Mouse (Mus musculus) hindbrain, postnatal 0 days (tissue): ENCODE measurements around the gene Ccl26. TPM values are rescaled to one million over a fixed set of nuclear protein-coding genes. Genes with fewer than 3 reads are reported as not detected.

Experiments used
- ATAC-seq: fragments of 200-750 bp; cut with Nextera tagmentation; 2 replicates; pipeline ENCODE4 v1.8.0; 2017; ENCODE audit warnings: mild to moderate bottlenecking, moderate TSS enrichment, moderate library complexity
- DNase-seq: peaks from one replicate; pipeline ENCODE4 v3.0.0-alpha.2; 2015; ENCODE audit warnings: low spot score
- H3K27ac ChIP-seq: fragments of 300-500 bp; sonication (generic); 2 replicates; pipeline ENCODE4 v1.5.1; 2014; ENCODE audit warnings: mild to moderate bottlenecking
- H3K27me3 ChIP-seq: fragments of 300-500 bp; sonication (generic); 2 replicates; pipeline ENCODE4 v1.6.1; 2014; ENCODE audit warnings: low read length, mixed read lengths; ENCODE audit not compliant: insufficient read depth
- H3K36me3 ChIP-seq: fragments of 300-500 bp; sonication (generic); 2 replicates; pipeline ENCODE4 v1.6.1; 2014; ENCODE audit warnings: low read length, mixed read lengths; ENCODE audit not compliant: insufficient read depth
- H3K4me1 ChIP-seq: fragments of 300-500 bp; sonication (generic); 2 replicates; pipeline ENCODE4 v1.6.1; 2014; ENCODE audit warnings: antibody characterized with exemption, low read length, mixed read lengths; ENCODE audit not compliant: insufficient read depth
- H3K4me2 ChIP-seq: fragments of 300-500 bp; sonication (generic); 2 replicates; pipeline ENCODE4 v1.6.1; 2014; ENCODE audit warnings: low read depth, mild to moderate bottlenecking, low read length, moderate library complexity, mixed read lengths
- H3K4me3 ChIP-seq: fragments of 300-500 bp; sonication (generic); 2 replicates; pipeline ENCODE4 v1.5.1; 2014; ENCODE audit warnings: low read length
- H3K9ac ChIP-seq: fragments of 300-500 bp; sonication (generic); replicated peaks from 2 replicates; pipeline ENCODE4 v1.6.1; 2014; ENCODE audit warnings: mild to moderate bottlenecking, low read length, moderate library complexity, mixed read lengths
- H3K9me3 ChIP-seq: fragments of 300-500 bp; sonication (generic); 2 replicates; pipeline ENCODE4 v1.6.1; 2016; ENCODE audit warnings: low read length, mixed read lengths
- CTCF ChIP-seq: IDR thresholded peaks from 2 replicates; pipeline ENCODE4 v1.5.1; 2016; ENCODE audit warnings: antibody characterized with exemption, control low read depth, low read depth
- WGBS: fragments of 180-500 bp; shearing (Covaris S2); extraction: QIAGEN DNeasy Blood & Tissue Kit; methylation state at CpG from one replicate; pipeline ENCODE4 v1.1.7; 2014; 5-methylcytosine and 5-hydroxymethylcytosine counted together
- polyA plus RNA-seq: library from polyadenylated mRNA; unstranded; fragments of >200 nt; fragmentation: Nextera tagmentation; extraction: Ambion mirVana; gene quantifications from 2 replicates; pipeline ENCODE4 v1.2.1, GENCODE M21; 2015
- total RNA-seq: library from RNA; depleted of rRNA; stranded (reverse); fragments of >200 nt; gene quantifications from 2 replicates; pipeline ENCODE4 v1.2.3, GENCODE M21; 2014

Ccl26 gene
- total and polyA plus RNA-seq, 2 experiments from 2014 or later: not detected

DNA sequence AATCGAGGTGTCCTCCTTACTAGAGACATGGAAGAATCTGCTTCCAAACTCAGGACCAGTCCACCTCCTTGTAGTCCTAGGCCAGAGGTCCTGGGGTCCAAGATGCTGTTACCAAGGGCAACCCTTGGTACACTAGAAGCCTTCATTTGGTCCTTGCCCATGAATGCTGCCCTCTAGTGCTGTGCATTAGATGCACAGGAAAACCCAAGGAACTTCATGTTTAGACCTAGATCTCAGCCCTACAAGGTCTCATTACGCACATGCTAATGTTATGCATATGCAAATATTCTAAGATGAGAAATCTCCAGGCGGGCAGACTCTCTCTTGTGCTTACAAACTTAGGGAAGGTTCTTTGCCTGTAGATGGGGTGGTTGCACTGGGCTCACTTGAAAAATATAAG is 34.1 kb downstream of the Ccl26 start:
- no peak overlapping the region for H3K9ac ChIP-seq
- no peak overlapping the region for H3K27ac ChIP-seq
- no peak for DNase-seq
- no peak for ATAC-seq
- H3K4me1 ChIP-seq: 0 out of 2 replicates have a peak, but pooled peaks cover 3% of the 10 kb centered on the region
- H3K4me2 ChIP-seq: no peak overlapping the region
- 77% methylated on average over 3 of the region's 3 CpGs for WGBS
- no peaks in the 10 kb centered on the region for H3K27me3 ChIP-seq
- no peaks in the 10 kb centered on the region for H3K36me3 ChIP-seq
- H3K4me3 ChIP-seq: no peak overlapping the region
- TF ChIP-seq CTCF: peak; percentile 46
- no peaks in the 10 kb centered on the region for H3K9me3 ChIP-seq

DNA sequence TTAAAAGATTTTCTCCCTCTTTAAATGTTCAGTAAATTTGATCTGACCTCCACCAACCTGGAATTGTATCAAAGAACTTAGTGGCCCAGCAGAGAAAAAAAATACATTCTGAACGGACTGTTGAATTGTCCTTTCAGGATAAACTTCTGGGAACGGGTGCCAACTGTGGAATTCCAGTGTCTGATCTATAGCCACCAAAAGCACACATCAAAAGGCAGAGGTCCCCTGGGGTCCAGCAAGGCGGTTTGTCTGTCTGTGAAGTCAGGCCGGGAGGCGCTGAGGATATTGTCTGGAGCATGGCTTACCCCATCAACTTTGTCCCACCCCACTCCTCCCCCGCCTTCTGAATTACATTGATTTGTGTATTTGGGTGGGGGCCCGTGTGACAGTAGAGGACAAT is 35.4 kb downstream of the Ccl26 start:
- no peak for DNase-seq
- no peaks in the 10 kb centered on the region for H3K27me3 ChIP-seq
- H3K36me3 ChIP-seq: no peaks in the 10 kb centered on the region
- no peak overlapping the region for H3K27ac ChIP-seq
- H3K4me1 ChIP-seq: no peaks in the 10 kb centered on the region
- H3K9me3 ChIP-seq: no peaks in the 10 kb centered on the region
- 29% methylated on average over 7 of the region's 7 CpGs for WGBS
- no peak overlapping the region for H3K4me2 ChIP-seq
- TF ChIP-seq CTCF: no peak
- no peak overlapping the region for H3K4me3 ChIP-seq
- no peak for ATAC-seq
- no peak overlapping the region for H3K9ac ChIP-seq

DNA sequence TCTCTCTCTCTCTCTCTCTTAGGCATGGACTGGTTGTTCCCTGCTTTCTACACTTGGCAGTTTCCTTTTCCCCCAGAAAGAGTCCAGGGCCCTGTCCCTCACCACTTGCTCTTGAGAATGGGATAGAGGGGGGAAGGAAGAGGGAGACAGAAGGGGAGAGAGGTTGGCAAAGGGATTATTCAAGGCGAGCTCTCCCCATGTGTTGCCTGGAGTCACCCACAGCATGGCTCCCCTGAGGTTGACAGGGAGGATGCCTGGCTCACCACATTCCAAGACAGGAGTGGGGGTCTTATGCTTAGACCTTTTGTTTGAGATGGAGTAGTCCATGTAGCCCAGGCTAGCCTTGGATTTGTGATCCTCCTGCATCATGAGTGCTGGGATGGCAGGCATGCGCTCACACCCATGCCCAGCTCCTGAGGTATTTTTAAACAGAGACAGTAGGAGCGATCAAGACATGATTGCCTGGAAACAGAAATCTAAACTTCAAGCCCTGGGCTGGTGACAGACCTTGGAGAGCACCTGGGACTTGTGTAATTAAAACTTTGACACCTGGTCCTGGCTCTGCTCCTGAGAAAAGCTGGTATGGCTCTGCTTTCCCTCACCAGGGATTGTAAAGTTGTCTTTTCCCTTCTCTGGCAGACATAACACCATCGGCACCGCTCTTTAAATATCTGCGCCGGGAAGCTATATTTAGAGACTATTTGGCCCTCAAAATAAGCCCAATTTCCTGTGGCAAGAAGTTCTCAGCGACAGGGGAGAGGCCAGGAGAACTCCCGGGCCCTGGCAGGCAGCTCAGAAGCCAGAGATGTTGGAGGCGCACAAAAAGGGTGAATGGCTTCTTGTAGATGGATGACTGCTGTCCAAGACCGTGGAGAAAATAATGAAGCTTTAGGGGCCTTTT is 38.5 kb downstream of the Ccl26 start:
- H3K4me2 ChIP-seq: no peak overlapping the region
- H3K9me3 ChIP-seq: no peaks in the 10 kb centered on the region
- no peak overlapping the region; the same call in 1 of the 2 replicates for H3K27ac ChIP-seq
- WGBS: 63% methylated on average over 11 of the region's 11 CpGs
- no peak overlapping the region for H3K9ac ChIP-seq
- TF ChIP-seq CTCF: no peak
- no peaks in the 10 kb centered on the region for H3K36me3 ChIP-seq
- no peaks in the 10 kb centered on the region for H3K4me1 ChIP-seq
- no peaks in the 10 kb centered on the region for H3K27me3 ChIP-seq
- no peak overlapping the region for H3K4me3 ChIP-seq
- DNase-seq (no peak), ATAC-seq (no peak)

DNA sequence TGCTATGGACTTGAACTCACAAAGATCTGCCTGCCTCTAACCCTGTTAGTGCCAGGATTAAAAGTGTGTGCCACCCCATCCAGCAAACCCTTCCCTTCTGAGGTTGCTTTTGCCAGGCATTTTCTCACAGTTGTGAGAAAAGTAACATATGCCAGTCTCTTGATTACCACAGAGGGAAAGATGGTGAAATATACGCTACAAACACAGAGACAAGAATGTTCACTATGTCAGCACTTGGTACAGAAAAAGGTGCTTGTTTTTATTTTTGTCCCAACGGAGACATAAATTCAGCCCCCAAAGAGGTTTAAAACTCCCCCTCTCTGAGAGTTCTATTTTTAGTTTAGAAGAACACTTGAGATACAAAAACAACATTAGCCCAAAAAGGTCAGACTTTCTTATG is 39.3 kb downstream of the Ccl26 start:
- no peak for TF ChIP-seq CTCF
- Histone ChIP-seq H3K36me3 (no peaks in the 10 kb centered on the region), H3K27me3 (no peaks in the 10 kb centered on the region), H3K27ac (no peak overlapping the region), H3K9ac (no peak overlapping the region), H3K4me3 (no peak overlapping the region), H3K9me3 (no peaks in the 10 kb centered on the region), H3K4me1 (no peaks in the 10 kb centered on the region), H3K4me2 (no peak overlapping the region)
- 80% methylated on average over 2 of the region's 2 CpGs for WGBS
- DNase-seq: no peak
- ATAC-seq: no peak

DNA sequence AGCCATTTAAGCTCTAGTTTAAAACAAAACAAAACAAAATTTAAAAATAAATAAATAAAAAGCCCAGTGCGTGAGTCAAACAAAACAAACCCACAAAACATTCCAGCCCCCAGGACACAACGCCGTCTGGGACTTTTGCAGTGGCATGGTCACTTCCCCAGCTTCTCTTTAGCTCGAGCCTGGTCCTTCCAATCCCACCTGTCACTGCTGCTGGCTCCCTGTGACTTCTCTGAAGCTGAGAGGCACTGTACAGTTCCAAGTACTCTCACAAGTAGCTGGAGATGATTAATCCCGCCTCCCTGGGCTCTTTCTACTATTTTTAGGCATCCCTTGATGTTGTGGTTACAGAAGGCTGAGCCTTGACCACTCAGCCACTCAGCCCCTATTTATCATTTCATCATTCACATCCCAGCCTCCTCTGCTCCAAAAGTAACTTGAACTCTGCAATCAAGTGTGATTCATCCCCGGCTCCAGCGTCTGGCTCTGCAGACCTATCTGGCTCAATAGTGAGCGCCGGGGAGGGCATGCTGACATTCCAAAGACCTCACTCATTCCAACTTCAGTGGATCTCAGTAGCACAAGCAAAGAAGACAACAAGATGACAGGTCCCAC is 41.2 kb downstream of the Ccl26 start:
- no peaks in the 10 kb centered on the region for H3K36me3 ChIP-seq

DNA sequence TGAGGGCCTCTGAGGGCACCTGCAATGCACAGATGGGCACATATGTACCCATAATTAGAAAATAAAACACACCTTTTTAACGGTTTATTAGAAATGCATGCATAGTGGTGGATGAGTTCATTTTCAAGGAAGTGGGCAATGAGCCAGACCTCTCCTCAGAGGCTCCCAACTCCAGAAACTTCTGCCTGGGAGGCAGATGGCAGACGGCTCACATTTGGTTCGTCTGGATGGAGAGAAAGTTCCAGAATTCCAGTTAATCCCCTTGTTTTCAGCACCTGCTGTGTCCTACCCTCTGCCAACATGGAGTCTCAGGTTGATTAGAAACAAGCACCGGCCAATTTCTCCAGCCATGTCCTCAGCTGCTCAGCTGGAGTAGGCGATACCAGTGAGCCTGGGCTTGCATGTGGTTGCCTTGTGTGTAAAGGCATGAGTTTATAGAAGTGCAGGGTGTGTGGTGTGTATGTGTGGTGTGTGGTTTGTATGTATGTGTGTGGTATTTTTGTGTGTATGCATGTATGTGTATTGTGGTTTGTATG is 46.0 kb downstream of the Ccl26 start:
- H3K36me3 ChIP-seq: no peaks in the 10 kb centered on the region
- peak; percentile 69 for DNase-seq
- 56% methylated on average over 5 of the region's 5 CpGs for WGBS
- H3K9me3 ChIP-seq: peaks cover 5% of the 10 kb centered on the region; the same call in 1 of the 2 replicates
- H3K27ac ChIP-seq: no peak overlapping the region
- no peaks in the 10 kb centered on the region for H3K27me3 ChIP-seq
- ATAC-seq: no peak
- H3K4me1 ChIP-seq: no peaks in the 10 kb centered on the region
- no peak overlapping the region for H3K4me3 ChIP-seq
- no peak overlapping the region for H3K9ac ChIP-seq
- TF ChIP-seq CTCF: no peak
- no peak overlapping the region for H3K4me2 ChIP-seq

More for the DNA sequence above, 41.2 kb downstream of the Ccl26 start:
- H3K27ac ChIP-seq: no peak overlapping the region
- no peaks in the 10 kb centered on the region for H3K4me1 ChIP-seq
- no peaks in the 10 kb centered on the region for H3K27me3 ChIP-seq
- no peak for TF ChIP-seq CTCF
- WGBS: 81% methylated on average over 9 of the region's 9 CpGs
- H3K9ac ChIP-seq: no peak overlapping the region
- no peak for DNase-seq
- ATAC-seq: no peak
- no peak overlapping the region for H3K4me2 ChIP-seq
- H3K4me3 ChIP-seq: no peak overlapping the region
- no peaks in the 10 kb centered on the region for H3K9me3 ChIP-seq

DNA sequence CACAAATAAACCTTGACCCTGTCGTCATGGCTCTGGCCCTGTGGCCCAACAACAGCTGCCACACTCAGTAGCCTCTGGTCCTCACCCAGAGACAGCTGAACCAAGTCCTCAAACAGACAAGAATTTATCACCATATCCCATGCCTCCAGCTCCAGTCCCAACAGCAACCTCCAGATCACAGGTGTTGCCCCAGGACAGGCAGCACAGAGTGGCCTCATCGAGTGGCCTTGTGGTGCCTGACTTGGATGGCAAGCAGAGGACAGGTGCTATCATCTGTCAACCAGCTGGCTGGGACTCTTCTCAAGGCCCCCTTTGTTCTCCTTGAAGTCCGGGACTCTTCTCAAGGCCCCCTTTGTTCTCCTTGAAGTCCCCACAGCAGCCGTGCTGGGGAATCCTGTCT is 50.2 kb downstream of the Ccl26 start:
- DNase-seq (no peak), ATAC-seq (peak; percentile 56)
- H3K4me3 ChIP-seq: no peak overlapping the region
- no peaks in the 10 kb centered on the region for H3K36me3 ChIP-seq
- H3K4me2 ChIP-seq: no peak overlapping the region
- no peaks in the 10 kb centered on the region for H3K4me1 ChIP-seq
- H3K27ac ChIP-seq: no peak overlapping the region
- TF ChIP-seq CTCF: no peak
- peaks cover 5% of the 10 kb centered on the region; the same call in 1 of the 2 replicates for H3K9me3 ChIP-seq
- H3K9ac ChIP-seq: no peak overlapping the region
- no peaks in the 10 kb centered on the region for H3K27me3 ChIP-seq
- WGBS: 34% methylated on average over 4 of the region's 4 CpGs
